ENCODE assay signal across 13 mouse cellular contexts in the genomic region with DNA sequence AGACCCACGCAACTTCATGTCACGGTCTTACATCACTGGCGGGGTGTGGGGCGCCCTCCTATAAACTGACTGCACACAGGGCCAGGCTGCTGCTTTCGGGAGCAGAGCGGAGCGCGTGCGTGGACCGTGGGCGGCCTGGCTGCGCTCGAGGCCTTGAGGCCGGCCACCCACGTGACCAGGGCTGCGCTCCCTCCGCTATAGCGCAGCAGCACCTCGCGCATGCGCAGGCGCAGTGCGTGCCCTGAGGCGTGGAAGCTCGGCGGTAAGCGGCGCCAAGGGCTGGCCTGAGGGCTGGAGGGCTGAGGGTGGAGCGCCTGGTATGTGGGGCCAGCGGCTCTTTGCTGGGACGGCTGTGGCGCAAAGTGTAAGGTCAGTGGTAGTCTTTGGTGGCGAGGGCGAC. TPM values are rescaled to one million over a fixed set of nuclear protein-coding genes. Genes with fewer than 3 reads are reported as not detected.
A peak's percentile ranks its signal among the peaks of the same experiment; 100 is the strongest.
DNase-seq lines count a peak whose midpoint lies in the region; ATAC-seq and TF ChIP-seq lines count a peak whose summit lies in the region.
"Had no signal": no experiment of that assay in that cellular context is flagged by ENCODE, and none has a peak within 500 bp of the region (broad histone marks: within the 10 kb centered on the region; RNA-seq: fewer than 3 reads in every experiment).

A gene (plus strand): TSS at position 289 of the 400 bp plus-strand sequence.

- H3K27me3 ChIP-seq in heart, embryonic 12.5 days (replicated peaks), result no peaks in the 10 kb centered on the region
- H3K27me3 ChIP-seq in hindbrain, postnatal 0 days (ENCODE audit: insufficient read depth, low read length), result no peaks in the 10 kb centered on the region
- H3K27me3 ChIP-seq in midbrain, embryonic 15.5 days (replicated peaks), result no peaks in the 10 kb centered on the region

- 0 out of 2 replicates have a peak, but pooled peaks cover 6% of the 10 kb centered on the region for H3K9me3 ChIP-seq in heart, embryonic 12.5 days (replicated peaks)
- H3K9me3 ChIP-seq in hindbrain, postnatal 0 days (ENCODE audit: low read length), result no peaks in the 10 kb centered on the region
- H3K9me3 ChIP-seq in midbrain, embryonic 15.5 days, result no peaks in the 10 kb centered on the region

- no peak within 1 kb of the TSS for H3K9ac ChIP-seq in heart, embryonic 12.5 days
- no peak within 1 kb of the TSS for H3K9ac ChIP-seq in hindbrain, postnatal 0 days (replicated peaks; ENCODE audit: low read length)
- no peak within 1 kb of the TSS for H3K9ac ChIP-seq in midbrain, embryonic 15.5 days
- H3K9ac ChIP-seq: liver, embryonic 14.5 days had no signal

- H3K4me3 ChIP-seq in lung, adult 2 months (replicated peaks; ENCODE audit: extremely low read depth, low read depth, low read length), result no peak within 1 kb of the TSS
- H3K4me3 ChIP-seq in heart, embryonic 12.5 days, result no peak within 1 kb of the TSS
- H3K4me3 ChIP-seq in hindbrain, postnatal 0 days (ENCODE audit: low read length), result no peak within 1 kb of the TSS
- H3K4me3 ChIP-seq in midbrain, embryonic 15.5 days, result no peak within 1 kb of the TSS

- H3K4me2 ChIP-seq in heart, embryonic 12.5 days, result no peak within 1 kb of the TSS
- H3K4me2 ChIP-seq in hindbrain, postnatal 0 days (ENCODE audit: low read depth, low read length), result no peak within 1 kb of the TSS
- no peak within 1 kb of the TSS for H3K4me2 ChIP-seq in midbrain, embryonic 15.5 days

- no peaks in the 10 kb centered on the region for H3K4me1 ChIP-seq in lung, adult 2 months (ENCODE audit: control insufficient read depth, insufficient read depth, low read length)
- H3K4me1 ChIP-seq in heart, embryonic 12.5 days (replicated peaks), result no peaks in the 10 kb centered on the region
- no peaks in the 10 kb centered on the region for H3K4me1 ChIP-seq in hindbrain, postnatal 0 days (ENCODE audit: insufficient read depth, low read length)
- H3K4me1 ChIP-seq in midbrain, embryonic 15.5 days, result no peaks in the 10 kb centered on the region

- no peak for TF ChIP-seq CTCF in lung, adult 2 months (IDR thresholded peaks at IDR 0.05; ENCODE audit: insufficient read depth, low read length)
- no peak for TF ChIP-seq CTCF in hindbrain, postnatal 0 days (IDR thresholded peaks at IDR 0.05; ENCODE audit: low read depth)

- WGBS in lung, adult 2 months, result 89% methylated on average over 34 of the region's 34 CpGs
- 75% methylated on average over 34 of the region's 34 CpGs for WGBS in heart, embryonic 12.5 days
- WGBS in hindbrain, postnatal 0 days, result 85% methylated on average over 34 of the region's 34 CpGs
- WGBS in midbrain, embryonic 15.5 days, result 86% methylated on average over 34 of the region's 34 CpGs

- peak; percentile 29; the same call in 1 of the 2 replicates for ATAC-seq in heart, embryonic 12.5 days (ENCODE audit: insufficient number of reproducible peaks, low FRiP score)
- ATAC-seq in hindbrain, postnatal 0 days, result no peak
- no peak for ATAC-seq in midbrain, embryonic 15.5 days (replicated peaks)
- ATAC-seq: forebrain, embryonic 14.5 days had no signal

- peak; percentile 29 to 35 for DNase-seq in cerebellum, postnatal 14 days
- no peak for DNase-seq in cerebellum, adult 11 months
- peak; percentile 21 for DNase-seq in lung, postnatal 14 days
- DNase-seq in lung, adult 2 months, result no peak
- peak; percentile 2 to 4 for DNase-seq in right cerebral cortex, postnatal 36 days (ENCODE audit: low spot score in 2 of 2)
- no peak for DNase-seq in hindbrain, postnatal 0 days (ENCODE audit: low spot score)
- DNase-seq: thymus, adult 18-20 months had no signal

- no peak for TF ChIP-seq POLR2A in lung, adult 2 months (IDR thresholded peaks at IDR 0.05; ENCODE audit: borderline replicate concordance, extremely low read depth, low read depth, low read length)

- no peaks in the 10 kb centered on the region for H3K36me3 ChIP-seq in heart, embryonic 12.5 days
- H3K36me3 ChIP-seq in hindbrain, postnatal 0 days (ENCODE audit: insufficient read depth, low read length), result no peaks in the 10 kb centered on the region
- H3K36me3 ChIP-seq in midbrain, embryonic 15.5 days (replicated peaks), result no peaks in the 10 kb centered on the region

- H3K27ac ChIP-seq in heart, embryonic 12.5 days (ENCODE audit: poor library complexity, severe bottlenecking), result no peak within 1 kb of the TSS
- no peak within 1 kb of the TSS for H3K27ac ChIP-seq in hindbrain, postnatal 0 days
- H3K27ac ChIP-seq in midbrain, embryonic 15.5 days, result no peak within 1 kb of the TSS
- H3K27ac ChIP-seq: liver, embryonic 14.5 days had no signal

RNA-seq across cellular contexts. Expression of the gene that starts here (rescaled TPM):
- polyA plus RNA-seq in lung, adult 2 months (2012; rRNA removed), result not detected in 2 replicates
- 0.11 and 0.26 TPM in 2 replicates for polyA plus RNA-seq in heart, embryonic 12.5 days (2016; fragmentation: Nextera tagmentation; extraction: Ambion mirVana)
- 0.72 and 0.94 TPM in 2 replicates for total RNA-seq in hindbrain, postnatal 0 days (2014; rRNA removed)
- 0.13 TPM in 1 of 2 replicates, not detected in the other for polyA plus RNA-seq in hindbrain, postnatal 0 days (2015; fragmentation: Nextera tagmentation; extraction: Ambion mirVana)
- polyA plus RNA-seq in midbrain, embryonic 15.5 days (2015; fragmentation: Nextera tagmentation; extraction: Ambion mirVana), result 0.20 TPM in 1 of 2 replicates, not detected in the other
- total RNA-seq: monocyte, adult 5-6 weeks had no signal
- polyA plus RNA-seq: cortical plate, adult 2 months; forebrain, embryonic 14.5 days; liver, embryonic 14.5 days had no signal

Comparison
In these comparisons a context has a peak if more than half of its experiments do, and no peak if none do; other contexts are left out.
1. DNase-seq: peak in cerebellum, postnatal 14 days (2 of 2), lung, postnatal 14 days (single experiment) and right cerebral cortex, postnatal 36 days (2 of 2); none in cerebellum, adult 11 months (single experiment), lung, adult 2 months (single experiment) and hindbrain, postnatal 0 days (single experiment).
2. Peak in ATAC-seq in heart, embryonic 12.5 days; RNA of the gene not detected or under 1 TPM.